Mouse (Mus musculus) stomach, embryonic 16.5 days (tissue): ENCODE data around the gene Adrm1. TPM values are rescaled to one million over a fixed set of nuclear protein-coding genes. Genes with fewer than 3 reads are reported as not detected.

Experiments used
- ATAC-seq: fragments of 200-750 bp; cut with Nextera tagmentation; 2 replicates; pipeline ENCODE4 v1.8.0; 2017; ENCODE audit warnings: moderate number of reproducible peaks, moderate TSS enrichment; ENCODE audit not compliant: insufficient read depth, low FRiP score
- H3K27ac ChIP-seq: fragments of 300-500 bp; sonication (generic); 2 replicates; pipeline ENCODE4 v1.5.1; 2014; ENCODE audit warnings: low read length
- H3K27me3 ChIP-seq: fragments of 300-500 bp; sonication (generic); 2 replicates; pipeline ENCODE4 v1.6.1; 2014; ENCODE audit warnings: low read length, control low read depth, mixed read lengths; ENCODE audit not compliant: control insufficient read depth, insufficient read depth
- H3K36me3 ChIP-seq: fragments of 300-500 bp; sonication (generic); 2 replicates; pipeline ENCODE4 v1.6.1; 2014; ENCODE audit warnings: low read length; ENCODE audit not compliant: control insufficient read depth, insufficient read depth
- H3K4me1 ChIP-seq: fragments of 300-500 bp; sonication (generic); 2 replicates; pipeline ENCODE4 v1.6.1; 2014; ENCODE audit warnings: low read length, control low read depth, mixed read lengths; ENCODE audit not compliant: control insufficient read depth, insufficient read depth
- H3K4me2 ChIP-seq: fragments of 300-500 bp; sonication (generic); 2 replicates; pipeline ENCODE4 v1.6.1; 2014; ENCODE audit warnings: low read depth, low read length, mixed read lengths
- H3K4me3 ChIP-seq: fragments of 300-500 bp; sonication (generic); replicated peaks from 2 replicates; pipeline ENCODE4 v1.5.1; 2014; ENCODE audit warnings: mild to moderate bottlenecking, low read length
- H3K9ac ChIP-seq: fragments of 300-500 bp; sonication (generic); 2 replicates; pipeline ENCODE4 v1.6.1; 2014; ENCODE audit warnings: low read length
- H3K9me3 ChIP-seq: fragments of 300-500 bp; sonication (generic); replicated peaks from 2 replicates; pipeline ENCODE4 v1.6.1; 2016; ENCODE audit warnings: low read length, control low read depth; ENCODE audit not compliant: control insufficient read depth
- WGBS: fragments of 180-500 bp; shearing (Covaris S2); extraction: QIAGEN DNeasy Blood & Tissue Kit; methylation state at CpG from one replicate; pipeline ENCODE4 v1.1.7; 2014; 5-methylcytosine and 5-hydroxymethylcytosine counted together
- polyA plus RNA-seq: library from polyadenylated mRNA; unstranded; fragments of >200 nt; fragmentation: Nextera tagmentation; extraction: Ambion mirVana; gene quantifications from 2 replicates; pipeline ENCODE4 v1.2.1, GENCODE M21; 2015

Gene Adrm1
- polyA plus RNA-seq, 1 experiment from 2014 or later = 171 TPM

DNA sequence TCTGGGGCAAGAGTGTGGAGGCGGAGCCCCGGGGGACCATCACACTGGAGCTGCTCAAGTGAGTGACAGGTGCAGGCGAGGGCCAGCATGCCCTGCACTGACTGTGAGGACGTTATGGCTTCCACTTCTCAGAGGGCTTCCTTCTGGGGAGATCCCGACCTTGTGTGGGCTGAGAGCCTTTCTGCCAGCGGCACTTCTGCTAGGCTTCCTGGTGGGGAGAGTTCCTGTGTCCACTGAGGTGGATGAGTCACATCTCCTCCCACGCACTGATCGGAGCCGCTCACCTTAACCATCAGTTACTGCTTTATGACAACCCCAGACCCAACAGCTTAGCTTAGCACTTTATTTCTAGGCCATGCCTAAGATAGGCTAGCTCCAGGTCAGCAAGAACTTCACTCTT is 22.7 kb upstream of the Adrm1 start:
- Histone ChIP-seq H3K4me2 (no peak overlapping the region), H3K4me1 (no peaks in the 10 kb centered on the region), H3K4me3 (no peak overlapping the region), H3K36me3 (peaks cover 21% of the 10 kb centered on the region), H3K27me3 (no peaks in the 10 kb centered on the region), H3K27ac (no peak overlapping the region), H3K9me3 (no peaks in the 10 kb centered on the region), H3K9ac (no peak overlapping the region)
- WGBS = 88% methylated on average over 9 of the region's 9 CpGs
- ATAC-seq = no peak

DNA sequence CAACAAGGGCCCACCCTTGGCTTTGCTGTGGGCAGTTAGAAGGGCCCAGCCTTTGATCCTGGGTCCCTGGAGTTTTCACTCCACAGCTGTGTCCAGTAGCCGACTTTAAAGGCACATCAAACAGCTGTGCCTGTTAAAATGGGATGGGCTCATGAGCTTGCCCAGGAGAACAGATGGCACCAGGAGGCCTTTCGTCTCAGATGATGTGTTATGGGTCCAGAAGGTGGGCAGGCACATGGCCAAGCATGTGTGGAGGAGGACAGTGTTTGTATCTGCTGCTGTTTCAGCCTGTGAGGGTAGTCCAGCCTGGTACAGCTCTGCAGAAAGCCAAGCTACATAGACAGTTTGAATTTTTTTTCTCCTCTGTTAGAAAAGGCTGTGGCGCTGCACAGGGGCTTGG is 16.5 kb upstream of the Adrm1 start:
- peaks cover 31% of the 10 kb centered on the region for H3K36me3 ChIP-seq
- H3K4me2 ChIP-seq = no peak overlapping the region
- no peaks in the 10 kb centered on the region for H3K4me1 ChIP-seq
- WGBS = 63% methylated on average over 3 of the region's 3 CpGs
- no peak for ATAC-seq
- no peaks in the 10 kb centered on the region for H3K9me3 ChIP-seq
- no peak overlapping the region for H3K27ac ChIP-seq
- H3K9ac ChIP-seq = no peak overlapping the region
- no peaks in the 10 kb centered on the region for H3K27me3 ChIP-seq
- no peak overlapping the region for H3K4me3 ChIP-seq

DNA sequence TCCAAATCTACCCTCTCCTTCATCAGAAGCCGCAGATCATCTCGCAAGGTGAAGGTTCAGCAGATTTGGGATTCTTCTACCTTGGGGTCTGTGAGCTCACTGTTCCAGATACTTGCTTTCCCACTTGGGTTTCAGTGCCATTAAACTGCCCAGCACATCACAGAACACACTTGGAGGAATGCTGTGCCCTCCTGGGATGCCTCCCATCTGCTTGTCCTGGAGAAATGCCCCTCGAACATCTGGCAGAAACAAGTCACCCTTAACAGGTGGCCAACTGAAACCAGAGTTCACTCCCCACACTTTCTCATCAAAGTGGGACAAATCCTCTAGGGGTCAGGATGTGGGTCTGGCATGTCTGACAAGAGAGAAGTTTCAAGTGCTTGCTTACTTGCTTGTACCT is 12.7 kb upstream of the Adrm1 start:
- 89% methylated on average over 3 of the region's 3 CpGs for WGBS
- H3K9me3 ChIP-seq = no peaks in the 10 kb centered on the region
- no peak overlapping the region for H3K4me3 ChIP-seq
- H3K27ac ChIP-seq = no peak overlapping the region
- peaks cover 27% of the 10 kb centered on the region for H3K36me3 ChIP-seq
- H3K9ac ChIP-seq = no peak overlapping the region
- H3K4me1 ChIP-seq = no peaks in the 10 kb centered on the region
- no peak overlapping the region for H3K4me2 ChIP-seq
- ATAC-seq = no peak
- H3K27me3 ChIP-seq = no peaks in the 10 kb centered on the region

DNA sequence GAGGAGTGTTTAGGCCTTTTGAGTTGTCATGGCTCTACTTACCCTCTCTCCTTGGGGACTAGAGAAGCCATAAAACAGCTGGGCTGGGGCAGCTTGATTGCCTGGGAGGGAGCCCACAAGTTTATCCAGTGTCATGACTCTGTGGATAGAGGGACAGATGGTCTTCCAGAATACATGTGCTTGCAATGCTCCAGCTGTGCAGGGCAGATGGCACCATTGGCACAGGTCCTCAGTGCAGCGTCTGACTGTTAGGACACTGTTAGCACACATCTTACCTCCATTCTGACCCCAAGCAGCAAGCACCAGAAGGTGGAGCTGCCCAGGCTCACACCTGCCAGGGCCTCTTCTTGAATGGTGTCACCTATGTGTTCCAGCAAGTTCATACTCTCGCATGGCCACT is 5.4 kb upstream of the Adrm1 start:
- Histone ChIP-seq H3K9me3 (no peaks in the 10 kb centered on the region), H3K9ac (no peak overlapping the region), H3K4me1 (0 out of 2 replicates have a peak, but pooled peaks cover 1% of the 10 kb centered on the region), H3K4me2 (no peak overlapping the region), H3K4me3 (no peak overlapping the region), H3K36me3 (peaks cover 5% of the 10 kb centered on the region), H3K27ac (no peak overlapping the region), H3K27me3 (no peaks in the 10 kb centered on the region)
- 78% methylated on average over 2 of the region's 2 CpGs for WGBS
- ATAC-seq = no peak

DNA sequence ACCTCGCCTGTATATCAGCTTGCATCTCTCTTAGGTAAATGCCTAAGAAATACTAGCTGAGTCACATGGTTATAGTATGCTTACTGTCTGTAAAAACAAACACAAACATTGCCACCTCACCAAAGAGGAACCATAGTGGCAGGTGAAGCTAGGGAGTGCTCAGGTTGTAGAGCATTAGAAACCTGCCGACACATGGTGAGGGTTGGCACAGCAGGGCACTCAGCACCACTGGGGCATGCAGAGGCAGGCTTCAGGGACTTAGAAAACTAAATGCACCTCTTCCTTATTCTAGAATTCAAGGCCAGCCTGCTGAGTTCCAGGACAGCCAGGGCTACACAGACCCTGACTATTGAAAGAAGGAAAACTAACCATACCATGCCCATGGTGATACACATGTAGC is 4.4 kb upstream of the Adrm1 start:
- no peak for ATAC-seq
- Histone ChIP-seq H3K9ac (no peak overlapping the region), H3K9me3 (no peaks in the 10 kb centered on the region), H3K27me3 (no peaks in the 10 kb centered on the region), H3K4me3 (no peak overlapping the region), H3K27ac (no peak overlapping the region), H3K4me1 (0 out of 2 replicates have a peak, but pooled peaks cover 3% of the 10 kb centered on the region), H3K36me3 (peaks cover 5% of the 10 kb centered on the region), H3K4me2 (no peak overlapping the region)
- WGBS = 77% methylated on average over 2 of the region's 2 CpGs

DNA sequence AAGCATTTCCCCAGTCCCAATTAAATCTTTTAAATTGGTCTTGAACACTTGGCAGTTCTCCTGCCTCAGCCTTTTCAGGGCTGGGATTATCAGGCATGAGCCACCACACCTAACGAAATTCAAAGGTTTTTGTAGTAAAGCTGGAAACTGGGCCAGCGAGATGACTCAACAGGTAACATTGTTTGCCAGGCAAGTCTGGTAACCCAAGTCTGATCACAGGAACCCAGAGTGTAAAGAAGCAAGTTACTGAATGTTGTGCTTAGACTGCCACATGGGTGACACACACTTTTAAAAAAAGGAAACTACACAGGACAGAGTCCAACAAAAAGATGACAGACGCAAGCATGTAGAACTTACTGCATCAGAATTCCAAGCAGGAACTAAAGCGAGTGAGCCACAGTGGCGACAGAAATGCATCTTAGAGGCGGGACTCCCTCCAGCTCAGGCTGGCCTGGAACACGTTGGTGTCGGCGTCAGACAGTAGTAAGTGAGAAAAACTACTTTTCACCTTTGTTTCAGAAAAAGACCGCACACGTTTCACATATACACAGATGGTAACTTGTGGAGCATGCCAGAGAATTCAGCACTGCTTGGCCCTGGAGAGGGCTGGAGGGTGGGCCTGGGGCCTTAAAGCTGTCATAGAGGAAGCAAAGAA is 1.0 kb upstream of the Adrm1 start:
- Histone ChIP-seq H3K27ac (peak overlapping the region; percentile 61), H3K9me3 (no peaks in the 10 kb centered on the region), H3K27me3 (no peaks in the 10 kb centered on the region), H3K4me1 (peaks cover 18% of the 10 kb centered on the region), H3K4me2 (peak overlapping the region; percentile 71; the same call in 1 of the 2 replicates), H3K4me3 (no peak overlapping the region), H3K36me3 (peaks cover 2% of the 10 kb centered on the region), H3K9ac (no peak overlapping the region)
- no peak for ATAC-seq
- WGBS = 81% methylated on average over 11 of the region's 11 CpGs

DNA sequence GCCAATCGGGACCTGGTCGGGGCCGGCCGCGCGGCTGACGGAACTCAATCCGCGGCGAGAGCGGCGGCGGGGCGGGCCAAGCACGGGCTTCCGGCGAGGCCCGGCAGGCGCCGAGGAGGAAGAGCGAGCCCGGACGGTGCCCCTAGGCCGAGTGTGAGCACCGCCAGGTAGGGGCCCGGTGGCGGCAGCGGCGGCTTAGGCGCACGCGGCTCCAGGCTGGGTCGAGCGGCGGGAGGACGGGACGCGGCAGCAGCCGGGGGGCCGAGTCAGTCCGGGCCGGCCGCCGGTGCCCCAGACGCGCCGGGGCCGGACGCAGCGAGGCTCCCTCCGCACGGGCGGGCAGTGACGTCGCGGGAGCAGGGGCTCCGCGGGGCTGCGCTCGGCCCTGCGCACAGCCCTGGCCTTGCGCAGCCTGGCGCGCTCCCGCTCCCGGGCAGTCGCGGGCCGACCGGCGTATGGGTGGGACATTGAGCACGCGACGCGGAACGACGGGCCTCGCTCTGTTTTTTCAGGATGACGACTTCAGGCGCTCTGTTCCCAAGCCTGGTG is 311 bp downstream of the Adrm1 start:
- H3K4me1 ChIP-seq = peaks cover 18% of the 10 kb centered on the region
- under 1% methylated on average over 80 of the region's 80 CpGs for WGBS
- peak overlapping the region; percentile 92 for H3K4me3 ChIP-seq
- ATAC-seq = peak; percentile 63
- H3K4me2 ChIP-seq = peak overlapping the region; percentile 97
- no peaks in the 10 kb centered on the region for H3K27me3 ChIP-seq
- no peaks in the 10 kb centered on the region for H3K9me3 ChIP-seq
- peak overlapping the region; percentile 97 for H3K9ac ChIP-seq
- H3K27ac ChIP-seq = peak overlapping the region; percentile 89
- H3K36me3 ChIP-seq = peaks cover 10% of the 10 kb centered on the region

DNA sequence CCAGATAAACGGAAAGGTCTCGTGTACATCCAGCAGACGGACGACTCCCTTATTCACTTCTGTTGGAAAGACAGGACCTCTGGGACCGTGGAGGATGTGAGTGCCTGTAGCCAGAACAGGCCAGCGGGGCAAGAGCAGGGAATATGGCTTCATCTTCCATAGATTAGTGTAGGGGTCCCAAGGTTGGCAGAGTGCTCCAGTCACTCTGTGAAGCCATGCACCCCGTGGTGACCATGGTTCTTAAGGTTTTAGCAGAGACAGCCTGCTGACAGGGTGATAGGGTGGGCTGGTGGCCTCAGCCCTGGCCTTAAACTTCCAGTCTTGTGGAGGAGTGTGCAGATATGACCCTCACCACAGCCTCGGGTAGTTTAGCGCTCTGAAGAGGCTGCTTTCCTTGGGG is 867 bp downstream of the Adrm1 start:
- Histone ChIP-seq H3K4me1 (peaks cover 18% of the 10 kb centered on the region), H3K36me3 (peaks cover 14% of the 10 kb centered on the region), H3K4me2 (peak overlapping the region; percentile 97), H3K27me3 (no peaks in the 10 kb centered on the region), H3K9me3 (no peaks in the 10 kb centered on the region), H3K4me3 (peak overlapping the region; percentile 92), H3K9ac (peak overlapping the region; percentile 97), H3K27ac (peak overlapping the region; percentile 42; the same call in 1 of the 2 replicates)
- ATAC-seq = no peak
- 5% methylated on average over 6 of the region's 9 CpGs for WGBS

DNA sequence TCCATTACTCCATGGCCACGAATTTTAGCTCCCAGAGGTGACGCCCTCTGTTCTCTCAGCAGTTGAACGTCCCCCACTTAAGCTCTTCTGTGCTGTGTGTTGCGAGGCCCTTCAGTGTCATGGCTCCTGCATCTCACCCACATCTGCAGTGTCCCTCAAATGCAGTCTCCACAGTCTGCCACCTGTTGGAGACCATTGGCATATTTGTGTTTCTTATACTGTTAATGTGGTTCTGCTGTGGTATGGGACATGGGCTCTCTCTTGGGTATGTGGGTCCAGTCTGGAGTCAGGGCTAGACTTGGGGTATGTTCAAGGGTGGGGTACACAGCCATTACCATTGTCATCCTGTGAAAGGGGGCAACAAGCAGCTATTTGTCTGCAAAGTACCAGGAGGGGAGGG is 1.9 kb downstream of the Adrm1 start:
- H3K9ac ChIP-seq = peak overlapping the region; percentile 97
- 71% methylated on average over 4 of the region's 4 CpGs for WGBS
- H3K9me3 ChIP-seq = no peaks in the 10 kb centered on the region
- H3K4me2 ChIP-seq = peak overlapping the region; percentile 97
- H3K36me3 ChIP-seq = peaks cover 21% of the 10 kb centered on the region
- H3K4me1 ChIP-seq = peaks cover 18% of the 10 kb centered on the region
- H3K27ac ChIP-seq = no peak overlapping the region
- no peak for ATAC-seq
- no peaks in the 10 kb centered on the region for H3K27me3 ChIP-seq
- peak overlapping the region; percentile 92; the same call in 1 of the 2 replicates for H3K4me3 ChIP-seq
